Mouse (Mus musculus): ENCODE results near the gene Xpo5. TPM values are rescaled to one million over a fixed set of nuclear protein-coding genes. Genes with fewer than 3 reads are reported as not detected.

The Xpo5 gene
- total RNA-seq, 2 experiments from 2014 or later, result 15.8 to 18.8 TPM

- DNase-seq, result no peak
These were observed 1.4 kb upstream of the Xpo5 start for GRCm38 (mm10) chr17:46201151-46201550.

- peak; percentile 28 for DNase-seq
These were observed 496 bp downstream of the Xpo5 start for GRCm38 (mm10) chr17:46203078-46203477.

GRCm38 (mm10) chr17:46206676-46207075, 4.1 kb downstream of the Xpo5 start:
- no peak for DNase-seq

GRCm38 (mm10) chr17:46210550-46210949, 8.0 kb downstream of the Xpo5 start:
- no peak for DNase-seq

- no peak for DNase-seq
These were observed 19.0 kb downstream of the Xpo5 start for GRCm38 (mm10) chr17:46221601-46222000.

- DNase-seq, result no peak
These were observed 25.0 kb downstream of the Xpo5 start for GRCm38 (mm10) chr17:46227576-46227975.

GRCm38 (mm10) chr17:46236067-46236466, 33.5 kb downstream of the Xpo5 start:
- DNase-seq, result no peak

- no peak for DNase-seq
These were observed 34.5 kb downstream of the Xpo5 start for GRCm38 (mm10) chr17:46237079-46237478.

GRCm38 (mm10) chr17:46237480-46237879, 34.9 kb downstream of the Xpo5 start:
- no peak for DNase-seq

GRCm38 (mm10) chr17:46239516-46240114, 37.0 kb downstream of the Xpo5 start:
- no peak for DNase-seq

GRCm38 (mm10) chr17:46241471-46241870, 38.9 kb downstream of the Xpo5 start:
- no peak for DNase-seq

- DNase-seq, result no peak
These were observed 39.7 kb downstream of the Xpo5 start for GRCm38 (mm10) chr17:46242274-46242673.

GRCm38 (mm10) chr17:46242993-46243392, 40.4 kb downstream of the Xpo5 start:
- DNase-seq, result no peak

- no peak for DNase-seq
These were observed 41.0 kb downstream of the Xpo5 start for GRCm38 (mm10) chr17:46243624-46244023.

- DNase-seq, result no peak
These were observed 42.0 kb downstream of the Xpo5 start for GRCm38 (mm10) chr17:46244579-46244978.

- peak; percentile 94 for DNase-seq
These were observed 45.1 kb downstream of the Xpo5 start, which contains the start of the genes Polr1c and Yipf3 for GRCm38 (mm10) chr17:46247512-46248188. Gene Polr1c (minus strand): TSS chr17:46248054. Gene Yipf3 (plus strand): TSS chr17:46248080.

GRCm38 (mm10) chr17:46248189-46248522, 45.6 kb downstream of the Xpo5 start:
- DNase-seq, result no peak

GRCm38 (mm10) chr17:46251174-46251573, 48.6 kb downstream of the Xpo5 start:
- DNase-seq, result no peak

- peak; percentile 36 for DNase-seq
These were observed 50.2 kb downstream of the Xpo5 start for GRCm38 (mm10) chr17:46252571-46253451.

- peak; percentile 94 for DNase-seq
These were observed 51.0 kb downstream of the Xpo5 start, which contains the start of gene Lrrc73 for GRCm38 (mm10) chr17:46253452-46254084. Gene Lrrc73 (plus strand): TSS chr17:46253531.

GRCm38 (mm10) chr17:46254106-46254505, 51.5 kb downstream of the Xpo5 start:
- peak; percentile 50 for DNase-seq

- no peak for DNase-seq
These were observed 52.6 kb downstream of the Xpo5 start for GRCm38 (mm10) chr17:46255147-46255546.
